Mouse (Mus musculus) layer of hippocampus, postnatal 25 days (tissue): ENCODE data around the gene Tmco3. TPM values are rescaled to one million over a fixed set of nuclear protein-coding genes. Genes with fewer than 3 reads are reported as not detected.
"Not testable (repeated sequence)": the region's sequence is repeated elsewhere in the genome, so short reads cannot be mapped to it uniquely, and the experiment has no call there.

Experiments used
- DNase-seq, 2 experiments: peaks; one replicate each; pipeline ENCODE4 v3.0.0; 2022; ENCODE audit warnings: mixed read lengths in 2 of 2, low spot score in 1 of 2; ENCODE audit errors: extremely low spot score in 1 of 2
- total RNA-seq, 2 experiments: library from RNA; stranded (reverse); gene quantifications; 2 replicates each; pipeline ENCODE4 v1.2.3; 2021

Tmco3 gene
- total RNA-seq, 2 experiments from 2014 or later = 42.7 to 49.5 TPM

DNA sequence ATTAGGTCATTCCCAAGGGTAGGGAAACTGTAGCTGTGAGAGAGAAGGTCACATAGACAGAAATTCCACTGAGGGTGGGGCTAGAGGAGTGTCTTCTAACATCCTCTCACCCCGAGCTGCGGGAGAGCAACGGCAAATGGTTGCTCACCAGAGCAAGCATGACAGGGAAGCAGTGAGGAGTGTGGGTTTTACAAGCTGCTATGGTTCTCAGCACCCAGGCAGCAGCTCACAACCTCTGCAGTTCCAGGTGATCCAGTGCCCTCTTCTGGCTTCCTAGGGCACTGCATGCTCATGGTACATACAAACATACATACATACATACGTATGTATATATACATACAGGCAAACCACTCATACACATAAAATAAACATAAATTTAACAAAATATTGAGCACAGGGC is 17.9 kb downstream of the Tmco3 start:
- no peak for DNase-seq

DNA sequence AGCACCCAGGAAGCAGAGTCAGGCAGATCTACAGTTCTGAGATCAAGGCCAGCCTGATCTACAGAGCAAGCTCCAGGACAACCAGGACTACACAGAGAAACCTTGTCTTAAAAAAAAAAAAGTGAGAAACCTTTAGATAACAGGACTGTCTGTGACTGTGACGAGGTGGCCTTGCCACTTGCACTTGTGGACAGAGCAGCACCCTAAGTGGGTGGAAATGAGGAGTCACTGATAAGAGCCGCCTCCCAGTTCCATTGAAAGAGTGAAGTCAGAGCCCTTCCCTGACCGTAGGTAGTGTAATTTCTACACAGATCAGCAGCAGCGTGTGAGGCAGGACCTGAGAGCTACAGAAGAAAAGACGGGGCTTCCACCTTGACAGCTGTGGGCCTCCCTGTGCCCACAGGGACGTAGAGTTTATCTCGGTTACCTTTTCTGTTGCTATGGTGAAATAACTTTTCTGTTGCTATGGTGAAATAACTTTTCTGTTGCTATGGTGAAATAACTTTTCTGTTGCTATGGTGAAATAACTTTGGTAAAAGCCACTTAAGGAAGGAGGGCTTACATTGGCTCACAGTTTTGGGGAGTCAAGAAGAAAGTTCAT is 18.4 kb downstream of the Tmco3 start:
- DNase-seq = no peak

DNA sequence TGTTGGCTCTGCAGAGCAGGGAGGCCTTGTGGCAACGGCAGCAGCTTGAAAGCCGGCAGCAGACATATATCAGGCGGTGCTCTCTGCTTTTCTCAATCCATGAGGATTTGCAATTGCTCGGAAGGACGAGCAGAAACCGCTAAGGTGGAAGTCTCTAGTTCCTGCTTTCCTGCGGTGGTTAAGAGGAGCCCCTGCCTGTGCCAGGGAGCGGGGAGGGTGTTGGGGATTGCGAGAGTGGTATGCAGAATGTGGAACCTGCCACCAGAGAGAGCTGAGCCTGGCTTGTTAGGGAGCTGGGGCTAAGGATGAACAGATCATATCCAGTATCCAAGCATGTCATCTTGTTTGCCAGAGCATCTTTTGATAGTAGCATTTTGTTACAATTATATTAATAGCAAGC is 18.9 kb downstream of the Tmco3 start:
- no peak for DNase-seq

DNA sequence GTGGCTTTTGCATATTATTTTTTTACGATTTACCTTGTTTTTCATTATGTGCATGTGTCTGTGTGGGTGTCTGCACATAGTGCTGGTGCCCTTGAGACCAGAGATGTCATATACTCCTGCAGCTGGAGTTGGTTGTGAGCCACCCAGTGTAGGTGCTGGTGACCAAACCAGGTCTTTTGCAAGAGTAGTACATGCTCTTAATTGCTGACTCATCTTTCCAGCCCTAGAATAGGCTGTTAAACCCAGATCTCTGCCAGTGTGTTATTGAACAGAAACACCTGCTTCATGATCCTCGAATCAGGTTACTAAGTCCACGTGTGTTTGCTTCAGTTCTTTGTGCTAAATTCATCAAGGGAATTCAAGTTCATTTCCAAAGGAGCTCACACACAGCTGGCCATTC is 26.9 kb downstream of the Tmco3 start:
- no peak for DNase-seq

DNA sequence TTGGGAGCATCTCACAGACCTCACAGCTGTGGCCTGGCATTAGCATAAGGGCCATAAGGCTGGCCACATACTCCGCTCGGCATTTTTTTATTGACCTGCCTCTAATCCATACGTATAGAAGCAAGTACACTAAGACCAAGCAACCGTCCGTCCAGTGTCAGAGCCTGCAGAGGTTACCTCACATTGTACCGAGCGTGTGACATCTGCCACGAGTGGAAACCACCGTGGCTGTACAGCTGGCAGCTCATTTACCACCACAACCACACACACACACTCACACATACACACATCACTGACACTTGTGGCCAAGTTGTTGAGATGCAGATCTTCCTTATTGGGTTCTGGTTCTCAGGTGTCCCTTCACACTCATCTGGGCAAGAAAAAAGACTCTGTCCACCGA is 28.7 kb downstream of the Tmco3 start:
- DNase-seq = no peak

DNA sequence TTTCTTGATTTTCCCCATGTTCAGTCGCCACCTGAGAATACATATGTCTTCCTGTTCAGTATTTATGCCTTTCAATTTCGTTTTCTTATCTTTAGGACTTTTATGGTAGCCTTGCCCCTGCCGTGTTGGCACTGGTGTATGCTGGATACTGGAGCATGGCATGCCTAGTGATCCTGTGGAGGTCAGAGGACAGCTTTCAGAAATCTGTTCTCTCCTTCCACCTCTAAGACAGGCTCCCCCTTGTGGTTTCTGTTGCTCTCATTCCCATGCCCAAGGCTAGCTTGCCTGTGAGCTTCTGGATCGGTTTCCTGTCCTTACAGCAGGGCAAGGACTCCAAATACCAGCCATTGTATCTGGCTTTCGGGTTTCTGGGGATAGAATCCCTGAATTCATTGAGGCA is 38.6 kb downstream of the Tmco3 start:
- no peak for DNase-seq

DNA sequence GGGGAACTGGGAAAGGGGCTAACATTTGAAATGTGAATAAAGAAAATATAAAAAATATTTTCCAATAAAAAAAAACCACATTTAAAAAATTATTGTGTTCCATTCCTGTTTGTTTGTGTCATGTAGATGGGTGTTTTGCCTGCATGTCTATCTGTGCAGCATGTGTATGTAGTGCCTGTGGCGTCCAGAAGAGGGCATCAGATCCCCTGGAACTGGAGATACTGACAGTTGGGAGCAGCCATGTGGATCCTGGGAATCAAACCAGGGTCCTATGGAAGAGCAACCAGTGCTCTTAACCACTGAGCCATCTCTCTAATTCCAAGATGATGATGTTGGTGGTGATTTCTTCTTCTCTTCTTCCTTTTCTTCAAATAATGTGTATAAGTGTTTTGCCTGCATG is 46.7 kb downstream of the Tmco3 start:
- DNase-seq = no peak

DNA sequence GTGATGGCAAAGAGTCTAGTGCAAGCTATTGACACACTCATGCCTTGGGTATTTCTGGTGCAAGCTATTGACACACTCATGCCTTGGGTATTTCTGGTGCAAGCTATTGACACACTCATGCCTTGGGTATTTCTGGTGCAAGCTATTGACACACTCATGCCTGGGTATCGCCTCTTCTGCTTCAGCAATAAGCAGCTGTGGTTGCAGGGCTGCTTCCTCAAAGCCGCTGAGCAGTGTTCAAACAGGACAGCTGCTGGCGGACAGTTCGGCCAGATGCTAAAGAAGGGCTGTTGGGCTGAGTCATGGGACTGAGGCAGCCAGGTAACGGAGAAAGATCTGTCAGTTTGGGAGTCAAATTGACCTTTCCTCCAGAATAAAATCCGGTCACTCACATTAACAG is 49.3 kb downstream of the Tmco3 start:
- not testable (repeated sequence) for DNase-seq

DNA sequence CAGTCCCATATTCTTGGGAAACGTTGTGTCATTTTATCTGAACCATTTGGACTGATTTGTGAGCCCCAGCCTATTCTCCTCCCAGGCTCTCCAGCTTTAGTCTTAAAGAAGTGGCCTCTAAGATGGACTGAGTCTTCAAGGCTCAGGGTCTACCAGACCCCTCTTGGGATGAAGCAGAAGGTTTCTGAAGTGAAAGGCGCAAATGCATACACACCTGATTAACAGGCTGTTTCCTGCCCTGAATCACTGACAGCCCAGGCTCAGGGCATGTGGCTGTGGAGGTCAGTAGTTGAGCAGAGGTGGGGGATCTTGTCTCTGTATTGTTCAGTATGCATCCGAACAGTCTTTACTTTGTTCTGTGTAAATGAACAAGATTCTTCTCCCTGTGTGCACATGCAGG is 49.7 kb downstream of the Tmco3 start:
- no peak for DNase-seq

DNA sequence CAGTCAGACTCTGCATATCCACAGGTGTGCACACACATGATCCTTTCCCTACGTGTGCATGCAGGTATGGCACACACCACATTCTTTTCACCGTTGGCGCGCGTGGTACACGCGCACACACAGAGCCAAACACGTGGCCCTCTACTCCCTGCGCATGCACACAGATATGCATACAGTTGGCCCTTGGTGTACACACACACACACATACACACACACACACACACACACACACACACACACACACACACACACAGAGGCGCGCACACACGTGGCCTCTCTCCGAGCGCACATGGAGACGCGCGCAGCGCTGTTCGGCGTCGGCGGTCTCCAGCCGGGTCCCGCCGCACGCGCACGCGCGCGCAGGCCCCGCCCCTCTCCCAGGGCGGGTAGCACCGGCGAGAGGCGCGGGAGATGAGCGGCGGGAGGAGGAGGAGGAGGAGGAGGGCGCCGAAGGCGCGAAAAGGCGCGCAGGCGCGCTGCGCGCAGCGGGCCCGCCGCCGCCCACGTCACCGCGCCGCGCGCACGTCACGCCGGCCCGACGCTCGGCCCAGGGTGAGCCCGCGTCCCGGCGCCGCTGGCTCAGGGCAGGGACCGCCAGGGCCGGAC is 50.4 kb downstream of the Tmco3 start, which contains the start of gene Tfdp1:
Tfdp1 (plus strand) TSS at position 497 of the 606 bp plus-strand sequence.
- peak; percentile 55 to 63 for DNase-seq

DNA sequence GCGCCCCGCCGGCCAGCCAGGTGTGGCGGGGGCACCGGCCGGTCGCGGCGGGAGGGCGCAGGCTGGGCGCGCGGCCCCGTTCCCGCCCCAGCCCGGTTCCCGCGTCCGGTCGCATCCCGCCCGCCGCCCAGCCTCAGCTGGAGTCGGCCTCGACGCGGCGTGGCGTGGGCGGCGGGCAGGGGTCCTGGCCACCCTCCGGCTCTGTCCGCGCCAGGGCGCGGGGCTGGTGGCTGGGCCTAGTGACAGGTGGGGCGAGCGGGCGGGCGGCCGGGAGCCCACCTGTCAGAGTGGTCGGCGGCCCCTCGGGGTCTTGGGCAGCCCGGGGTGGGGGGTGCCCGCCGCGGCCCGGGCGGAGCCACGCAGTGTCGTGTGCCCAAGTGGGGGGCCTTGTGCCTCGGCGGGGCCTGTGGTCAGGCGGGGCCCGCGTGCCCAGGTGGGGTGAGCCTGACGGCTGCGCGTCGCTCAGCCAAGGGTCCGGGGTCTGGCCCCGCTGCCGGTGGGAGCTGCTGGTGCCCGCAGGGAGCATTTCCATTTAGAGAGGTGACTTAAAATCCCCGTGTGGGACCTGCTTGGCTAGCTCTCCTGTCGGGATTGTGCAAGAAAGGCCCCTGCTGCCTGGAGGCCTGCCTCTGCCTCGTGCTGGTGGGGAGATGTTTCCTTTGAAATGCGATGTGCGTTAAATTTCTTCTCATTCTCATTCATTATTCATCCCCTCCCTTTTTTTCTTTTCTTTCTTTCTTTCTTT is 51.1 kb downstream of the Tmco3 start:
- DNase-seq = no peak

DNA sequence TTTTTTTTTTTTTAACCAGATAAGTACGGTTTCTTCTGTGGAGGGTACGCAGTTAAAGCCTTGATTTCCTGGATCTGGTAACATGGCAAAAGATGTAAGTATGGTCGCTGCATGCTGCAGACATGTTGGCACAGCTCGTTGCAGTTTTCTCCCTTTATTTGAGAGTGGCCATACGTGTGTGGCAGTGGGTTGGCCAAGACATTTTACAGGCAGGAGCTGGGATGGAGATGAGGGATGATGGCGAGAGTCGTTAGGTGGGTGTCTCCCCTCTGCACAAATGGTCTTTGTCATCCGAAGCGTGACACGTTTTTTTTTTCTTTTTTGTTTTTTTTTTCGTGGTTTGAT is 51.6 kb downstream of the Tmco3 start:
- DNase-seq = no peak

DNA sequence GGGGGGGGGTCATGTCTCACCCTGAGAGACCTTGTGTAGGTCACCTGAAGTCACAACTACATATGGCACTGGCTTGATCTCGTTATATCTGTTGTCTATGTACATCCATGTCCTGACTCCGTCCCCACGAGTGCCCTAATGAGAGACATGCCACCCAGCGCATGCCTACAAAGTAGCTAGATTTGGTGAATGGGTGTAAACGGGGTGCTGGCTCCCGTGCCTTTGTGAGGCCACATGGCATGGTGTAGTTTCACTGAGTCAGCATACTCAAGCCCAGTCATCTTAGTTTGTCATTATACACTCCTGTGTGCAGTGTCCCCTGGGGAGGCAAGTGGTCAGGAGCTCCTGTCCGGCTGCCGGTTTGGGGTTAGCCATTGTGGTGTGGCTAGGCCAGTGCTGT is 52.7 kb downstream of the Tmco3 start:
- no peak for DNase-seq

DNA sequence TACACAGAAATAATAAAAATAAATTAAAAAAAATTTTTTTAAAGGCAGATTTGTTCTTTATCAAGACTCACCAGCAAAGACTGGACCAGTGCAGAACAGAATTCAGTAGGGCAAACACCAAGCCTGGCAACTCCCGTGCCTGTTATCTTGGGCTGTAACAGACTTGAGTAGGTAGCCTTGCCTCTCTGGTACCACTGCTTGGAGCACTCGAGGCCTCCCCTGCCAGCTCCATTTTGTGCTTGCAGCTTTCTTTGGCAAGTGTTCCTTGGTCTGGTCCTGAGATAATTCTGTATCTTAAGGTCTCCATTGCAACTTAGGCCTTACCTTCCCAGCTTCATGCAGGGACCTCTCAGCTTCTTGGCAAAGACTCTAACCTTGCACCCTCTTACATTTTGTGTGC is 54.4 kb downstream of the Tmco3 start:
- no peak for DNase-seq

DNA sequence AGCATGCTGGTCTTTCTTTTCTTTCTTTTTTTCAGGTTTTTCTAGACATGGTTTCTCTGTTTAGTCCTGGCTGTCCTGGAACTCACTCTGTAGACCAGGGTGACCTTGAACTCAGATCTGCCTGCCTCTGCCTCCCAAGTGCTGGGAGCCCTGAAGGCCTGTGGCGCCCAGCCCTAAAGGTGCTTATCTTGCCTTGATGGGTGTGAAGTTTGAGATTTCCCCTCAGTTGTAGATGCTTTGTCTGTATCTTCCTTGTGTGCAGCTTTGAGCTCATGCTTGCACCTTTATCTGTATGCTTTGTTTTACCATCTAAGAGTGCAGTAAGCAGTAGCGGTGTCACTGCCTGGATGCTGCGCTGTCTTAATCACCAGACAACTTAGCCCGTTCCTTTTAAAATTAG is 55.1 kb downstream of the Tmco3 start:
- no peak for DNase-seq

DNA sequence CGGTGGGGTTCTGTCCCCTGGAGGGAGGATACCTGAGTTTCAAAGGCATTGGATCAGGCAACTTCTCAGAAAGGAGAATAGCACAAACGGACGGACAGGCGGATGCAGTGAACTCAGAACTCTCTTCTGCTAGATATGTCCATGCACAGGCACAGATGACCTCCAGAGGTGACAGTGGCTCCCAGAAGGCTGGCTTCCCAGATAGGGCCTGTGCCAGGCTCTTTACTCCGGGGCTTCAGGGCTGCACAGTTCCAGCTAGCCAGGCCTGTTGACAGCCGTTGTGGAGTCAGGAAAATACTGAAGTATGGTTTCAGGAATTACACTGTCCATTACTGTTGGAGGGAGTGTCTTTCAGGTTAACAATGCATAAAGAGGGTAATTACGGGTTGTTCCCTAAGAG is 62.1 kb downstream of the Tmco3 start:
- no peak for DNase-seq

DNA sequence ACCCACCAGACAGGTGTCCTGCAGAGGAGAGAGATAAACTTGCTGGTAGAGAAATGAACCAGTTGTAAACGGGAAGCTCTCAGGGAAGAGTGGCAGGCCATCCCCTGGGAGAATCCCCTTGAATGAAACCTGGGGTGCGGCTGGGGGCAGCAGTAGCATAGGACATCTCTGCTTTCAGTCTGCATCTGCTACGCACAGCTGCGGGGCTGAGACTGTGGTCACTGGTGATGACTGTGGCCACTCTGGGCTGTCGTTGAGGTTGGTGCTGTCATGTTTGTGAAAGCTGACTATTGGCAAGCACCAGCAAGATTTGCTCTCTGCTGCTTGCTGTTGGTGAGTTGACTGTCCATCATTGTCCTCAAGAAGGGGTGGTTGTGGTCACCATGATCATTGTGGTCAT is 63.6 kb downstream of the Tmco3 start:
- DNase-seq = no peak

DNA sequence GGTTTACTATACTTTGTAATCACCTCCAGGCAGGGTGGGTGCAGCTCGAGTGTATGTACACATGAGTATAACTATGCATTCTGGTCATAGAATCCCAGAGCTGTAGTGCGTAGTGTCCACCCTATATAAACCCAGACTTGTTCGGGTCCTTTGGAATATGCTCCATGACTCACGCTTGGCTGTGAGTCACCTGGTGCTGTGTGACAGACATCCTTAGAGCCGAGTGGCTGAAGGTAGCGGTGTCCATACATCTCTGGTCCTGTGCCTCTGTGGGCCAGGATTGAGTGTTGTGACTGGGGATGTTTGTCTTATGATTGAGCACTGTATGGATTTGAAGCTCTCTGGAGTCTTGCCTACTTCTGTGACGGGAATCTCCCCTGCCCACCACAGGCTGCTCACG is 64.6 kb downstream of the Tmco3 start:
- no peak for DNase-seq

DNA sequence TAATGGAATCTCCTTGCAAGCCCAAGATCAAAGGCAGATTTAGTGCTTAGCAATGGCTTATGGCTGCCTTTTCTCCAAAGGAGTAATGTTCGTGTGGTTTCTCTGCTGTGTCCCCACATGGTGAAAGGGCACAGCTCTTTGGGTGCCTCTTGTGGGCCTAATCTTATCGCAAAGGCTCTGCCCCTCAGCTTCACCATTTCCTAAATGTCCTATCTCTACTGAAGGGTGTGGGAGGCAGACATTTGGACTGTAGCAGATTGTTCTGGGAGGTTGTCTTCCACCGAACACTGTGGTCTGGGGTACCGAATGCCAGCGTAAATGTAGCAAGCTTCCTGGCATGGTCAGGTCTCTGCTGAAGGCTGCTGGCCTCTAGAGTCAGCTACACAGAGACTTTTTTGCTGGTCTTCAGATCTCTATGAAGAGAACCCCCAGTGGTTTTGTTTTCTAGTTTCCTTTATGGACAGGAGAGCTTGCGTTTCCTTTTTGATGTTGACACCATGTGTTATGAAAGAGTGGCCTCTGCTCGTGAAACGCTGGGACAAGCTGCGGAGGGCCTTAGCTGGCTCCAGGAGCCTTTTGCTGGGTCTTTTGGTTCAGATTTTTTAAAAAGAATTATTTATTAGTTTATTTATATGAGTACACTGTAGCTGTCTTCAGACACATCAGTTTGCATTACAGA is 65.3 kb downstream of the Tmco3 start:
- no peak for DNase-seq

DNA sequence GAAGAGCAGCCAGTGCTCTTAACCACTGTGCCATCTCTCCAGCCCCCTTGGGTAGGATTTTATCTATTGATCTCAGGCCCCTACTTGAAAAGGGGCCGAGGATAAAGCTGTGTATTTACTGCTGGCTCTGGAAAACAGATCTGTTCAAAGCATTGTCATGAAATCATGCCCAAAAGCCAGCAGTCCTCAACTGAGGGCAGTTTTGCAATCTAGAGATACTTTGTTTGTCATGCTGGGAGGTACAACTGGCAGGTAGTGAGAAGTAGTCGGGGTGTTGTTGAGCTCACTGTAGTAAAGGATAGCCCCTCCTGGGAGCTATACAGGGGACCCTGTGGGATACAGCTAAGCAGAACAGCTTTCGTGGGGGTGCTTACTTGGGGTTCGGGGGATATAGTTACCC is 65.9 kb downstream of the Tmco3 start:
- no peak for DNase-seq

DNA sequence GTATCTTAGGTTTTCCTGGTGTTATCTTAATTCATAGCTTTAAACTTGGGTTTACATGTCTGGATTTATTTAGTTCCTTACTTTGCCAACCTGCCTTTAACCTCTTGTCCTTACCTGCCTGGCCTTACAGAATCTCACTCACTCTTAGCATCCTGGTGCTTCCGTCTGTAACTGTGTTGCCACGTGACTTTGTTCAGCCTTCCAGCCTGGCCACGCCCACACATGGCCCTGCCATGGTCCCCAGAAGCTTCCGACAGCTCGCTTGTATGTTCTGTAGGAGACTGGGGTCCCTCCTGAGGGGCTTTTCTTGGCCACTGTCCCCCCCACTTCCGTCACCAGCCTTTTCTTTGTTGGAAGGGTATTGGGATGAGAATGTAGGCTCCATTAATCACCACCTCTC is 68.2 kb downstream of the Tmco3 start:
- no peak for DNase-seq

DNA sequence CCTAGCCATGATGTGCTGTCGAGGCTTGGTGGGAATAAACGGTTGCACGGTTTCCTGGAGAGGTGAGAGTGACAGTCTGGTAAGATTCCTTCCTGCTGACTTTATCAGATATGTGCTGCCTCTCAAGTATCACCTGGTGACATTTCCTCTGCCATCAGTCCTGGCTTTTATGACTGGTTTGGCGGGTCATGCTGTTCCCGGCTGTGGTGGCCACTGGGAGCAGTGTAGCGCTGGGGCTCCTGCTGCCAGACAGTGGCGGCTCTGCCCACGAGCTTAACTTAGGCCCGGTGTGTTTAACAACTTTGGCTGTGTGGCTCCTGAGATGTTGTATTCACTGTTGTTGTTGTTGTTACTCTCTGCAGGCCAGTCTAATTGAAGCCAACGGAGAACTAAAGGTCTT is 68.7 kb downstream of the Tmco3 start:
- DNase-seq = no peak
